Mouse (Mus musculus) neural tube, embryonic 14.5 days (tissue): ENCODE data around the gene Arsa. TPM values are rescaled to one million over a fixed set of nuclear protein-coding genes. Genes with fewer than 3 reads are reported as not detected.

Experiments
- ATAC-seq: fragments of 200-750 bp; cut with Nextera tagmentation; 2 replicates; pipeline ENCODE4 v1.8.0; 2017; ENCODE audit warnings: low read depth, mild to moderate bottlenecking, moderate TSS enrichment, moderate library complexity
- H3K27ac ChIP-seq: fragments of 300-500 bp; sonication (generic); 2 replicates; pipeline ENCODE4 v1.5.1; 2014; ENCODE audit warnings: low read depth, mild to moderate bottlenecking, control low read depth, low read length, moderate library complexity, mixed read lengths
- H3K27me3 ChIP-seq: fragments of 300-500 bp; sonication (generic); 2 replicates; pipeline ENCODE4 v1.6.1; 2014; ENCODE audit warnings: low read length; ENCODE audit not compliant: control insufficient read depth, insufficient read depth
- H3K36me3 ChIP-seq: fragments of 300-500 bp; sonication (generic); 2 replicates; pipeline ENCODE4 v1.6.1; 2014; ENCODE audit warnings: low read length, mixed read lengths; ENCODE audit not compliant: control insufficient read depth, insufficient read depth
- H3K4me1 ChIP-seq: fragments of 300-500 bp; sonication (generic); 2 replicates; pipeline ENCODE4 v1.6.1; 2014; ENCODE audit warnings: low read length; ENCODE audit not compliant: control insufficient read depth, insufficient read depth
- H3K4me2 ChIP-seq: fragments of 300-500 bp; sonication (generic); 2 replicates; pipeline ENCODE4 v1.6.1; 2014; ENCODE audit warnings: mild to moderate bottlenecking, low read depth, low read length, control low read depth
- H3K4me3 ChIP-seq: fragments of 300-500 bp; sonication (generic); 2 replicates; pipeline ENCODE4 v1.5.1; 2014; ENCODE audit warnings: low read depth, low read length, control low read depth, mixed read lengths
- H3K9ac ChIP-seq: fragments of 300-500 bp; sonication (generic); replicated peaks from 2 replicates; pipeline ENCODE4 v1.6.1; 2014; ENCODE audit warnings: low read depth, mild to moderate bottlenecking, control low read depth, low read length, mixed read lengths
- H3K9me3 ChIP-seq: fragments of 300-500 bp; sonication (generic); 2 replicates; pipeline ENCODE4 v1.6.1; 2016; ENCODE audit warnings: low read length; ENCODE audit not compliant: control insufficient read depth
- WGBS: fragments of 180-500 bp; shearing (Covaris S2); extraction: QIAGEN DNeasy Blood & Tissue Kit; methylation state at CpG from one replicate; pipeline ENCODE4 v1.1.7; 2014; 5-methylcytosine and 5-hydroxymethylcytosine counted together
- polyA plus RNA-seq: library from polyadenylated mRNA; unstranded; fragments of >200 nt; fragmentation: Nextera tagmentation; extraction: Ambion mirVana; gene quantifications from 2 replicates; pipeline ENCODE4 v1.2.1, GENCODE M21; 2014

Gene Arsa
- polyA plus RNA-seq, 1 experiment from 2014 or later: 18.9 TPM

- H3K27ac ChIP-seq: peak within 1 kb of the TSS; percentile 86
- peak; percentile 84 for ATAC-seq
- peak within 1 kb of the TSS; percentile 86 for H3K9ac ChIP-seq
- H3K4me2 ChIP-seq: peak within 1 kb of the TSS; percentile 77
- peaks cover 16% of the 10 kb centered on the region for H3K4me1 ChIP-seq
- H3K9me3 ChIP-seq: no peaks in the 10 kb centered on the region
- peak within 1 kb of the TSS; percentile 71 for H3K4me3 ChIP-seq
- H3K27me3 ChIP-seq: peaks cover 4% of the 10 kb centered on the region; the same call in 1 of the 2 replicates
- peaks cover 24% of the 10 kb centered on the region for H3K36me3 ChIP-seq
- WGBS: under 1% methylated on average over 46 of the region's 53 CpGs
Observed at GRCm38 (mm10) chr15:89453865-89454478, 23.3 kb downstream of the Arsa start, which contains the start of gene Mapk8ip2. Gene Mapk8ip2, plus strand, starts transcription at chr15:89453913.

GRCm38 (mm10) chr15:89452906-89453864, 24.0 kb downstream of the Arsa start:
- Histone ChIP-seq H3K27ac (peak overlapping the region; percentile 86), H3K4me1 (peaks cover 16% of the 10 kb centered on the region), H3K9me3 (no peaks in the 10 kb centered on the region), H3K9ac (peak overlapping the region; percentile 86), H3K4me2 (peak overlapping the region; percentile 77), H3K4me3 (peak overlapping the region; percentile 71), H3K27me3 (peaks cover 4% of the 10 kb centered on the region; the same call in 1 of the 2 replicates), H3K36me3 (peaks cover 16% of the 10 kb centered on the region)
- peak; percentile 81 for ATAC-seq
- WGBS: 5% methylated on average over 24 of the region's 24 CpGs

- no peak overlapping the region for H3K9ac ChIP-seq
- H3K36me3 ChIP-seq: no peaks in the 10 kb centered on the region
- no peak for ATAC-seq
- no peak overlapping the region for H3K4me2 ChIP-seq
- 42% methylated on average over 8 of the region's 8 CpGs for WGBS
- no peaks in the 10 kb centered on the region for H3K9me3 ChIP-seq
- H3K4me1 ChIP-seq: no peaks in the 10 kb centered on the region
- H3K4me3 ChIP-seq: no peak overlapping the region
- H3K27me3 ChIP-seq: no peaks in the 10 kb centered on the region
- H3K27ac ChIP-seq: no peak overlapping the region
Observed at GRCm38 (mm10) chr15:89442486-89443070, 34.6 kb downstream of the Arsa start.

- Histone ChIP-seq H3K4me2 (no peak overlapping the region), H3K27ac (no peak overlapping the region), H3K36me3 (no peaks in the 10 kb centered on the region), H3K4me3 (no peak overlapping the region), H3K9me3 (no peaks in the 10 kb centered on the region), H3K27me3 (no peaks in the 10 kb centered on the region), H3K9ac (no peak overlapping the region), H3K4me1 (0 out of 2 replicates have a peak, but pooled peaks cover 3% of the 10 kb centered on the region)
- ATAC-seq: no peak
- 90% methylated on average over 5 of the region's 5 CpGs for WGBS
Observed at GRCm38 (mm10) chr15:89435878-89436277, 41.3 kb downstream of the Arsa start.

GRCm38 (mm10) chr15:89434136-89434535, 43.1 kb downstream of the Arsa start:
- Histone ChIP-seq H3K4me1 (0 out of 2 replicates have a peak, but pooled peaks cover 3% of the 10 kb centered on the region), H3K36me3 (no peaks in the 10 kb centered on the region), H3K4me3 (no peak overlapping the region), H3K9ac (no peak overlapping the region), H3K9me3 (no peaks in the 10 kb centered on the region), H3K27ac (no peak overlapping the region), H3K4me2 (no peak overlapping the region), H3K27me3 (no peaks in the 10 kb centered on the region)
- ATAC-seq: no peak
- WGBS: 85% methylated on average over 3 of the region's 3 CpGs

GRCm38 (mm10) chr15:89432946-89433345, 44.3 kb downstream of the Arsa start:
- Histone ChIP-seq H3K27me3 (no peaks in the 10 kb centered on the region), H3K9ac (no peak overlapping the region), H3K9me3 (no peaks in the 10 kb centered on the region), H3K27ac (no peak overlapping the region), H3K36me3 (no peaks in the 10 kb centered on the region), H3K4me2 (no peak overlapping the region), H3K4me3 (no peak overlapping the region), H3K4me1 (peaks cover 11% of the 10 kb centered on the region)
- 78% methylated on average over 4 of the region's 4 CpGs for WGBS
- ATAC-seq: no peak

- Histone ChIP-seq H3K27me3 (no peaks in the 10 kb centered on the region), H3K9me3 (no peaks in the 10 kb centered on the region)
Observed at GRCm38 (mm10) chr15:89431806-89432205, 45.4 kb downstream of the Arsa start.

GRCm38 (mm10) chr15:89431271-89431670, 46.0 kb downstream of the Arsa start:
- Histone ChIP-seq H3K4me2 (no peak overlapping the region), H3K4me3 (no peak overlapping the region), H3K9me3 (no peaks in the 10 kb centered on the region), H3K9ac (no peak overlapping the region), H3K36me3 (peaks cover 11% of the 10 kb centered on the region; the same call in 1 of the 2 replicates), H3K27ac (no peak overlapping the region), H3K27me3 (no peaks in the 10 kb centered on the region), H3K4me1 (peaks cover 11% of the 10 kb centered on the region)
- WGBS: 96% methylated on average over 3 of the region's 3 CpGs
- ATAC-seq: no peak

More at GRCm38 (mm10) chr15:89431806-89432205, 45.4 kb downstream of the Arsa start:
- H3K4me1 ChIP-seq: peaks cover 11% of the 10 kb centered on the region
- H3K9ac ChIP-seq: no peak overlapping the region
- no peak overlapping the region for H3K4me3 ChIP-seq
- H3K36me3 ChIP-seq: peaks cover 7% of the 10 kb centered on the region; the same call in 1 of the 2 replicates
- WGBS: 96% methylated on average over 6 of the region's 6 CpGs
- no peak overlapping the region for H3K4me2 ChIP-seq
- no peak for ATAC-seq
- no peak overlapping the region for H3K27ac ChIP-seq
